Mouse (Mus musculus) C2C12 (cell line): ENCODE measurements around the gene Lelp1. TPM values are rescaled to one million over a fixed set of nuclear protein-coding genes. Genes with fewer than 3 reads are reported as not detected.
A peak's percentile ranks its signal among the peaks of the same experiment; 100 is the strongest.

Experiments
- H3K27me3 ChIP-seq: one replicate; pipeline ENCODE4 v1.6.1; 2011; ENCODE audit not compliant: control insufficient read depth, insufficient read depth, insufficient read length
- H3K36me3 ChIP-seq: one replicate; pipeline ENCODE4 v1.6.1; 2011; ENCODE audit not compliant: control insufficient read depth, insufficient read depth
- H3K4me3 ChIP-seq: one replicate; pipeline ENCODE4 v1.5.1; 2011; ENCODE audit warnings: mild to moderate bottlenecking, control low read depth; ENCODE audit not compliant: poor library complexity, insufficient read depth, severe bottlenecking
- H3K79me2 ChIP-seq: one replicate; pipeline ENCODE4 v1.6.1; 2011; ENCODE audit not compliant: control insufficient read depth, insufficient read depth
- H3K79me3 ChIP-seq: one replicate; pipeline ENCODE4 v1.6.1; 2011; ENCODE audit warnings: low read depth, control low read depth
- H3ac ChIP-seq: one replicate; pipeline ENCODE3; 2011; ENCODE audit warnings: low read depth; ENCODE audit not compliant: control insufficient read depth, insufficient read length
- CEBPB ChIP-seq: IDR thresholded peaks from one replicate; pipeline ENCODE4 v1.6.1; 2011; ENCODE audit warnings: low read depth, mild to moderate bottlenecking, control low read depth, moderate library complexity
- CTCF ChIP-seq: IDR thresholded peaks from one replicate; pipeline ENCODE4 v1.5.1; 2011; ENCODE audit not compliant: control insufficient read depth, insufficient read depth, insufficient read length
- FOSL1 ChIP-seq: IDR thresholded peaks from one replicate; pipeline ENCODE4 v1.8.0; 2011; ENCODE audit warnings: mild to moderate bottlenecking, low read length; ENCODE audit not compliant: poor library complexity, insufficient read depth, severe bottlenecking
- MAX ChIP-seq: IDR thresholded peaks from one replicate; pipeline ENCODE4 v1.6.1; 2011; ENCODE audit warnings: mild to moderate bottlenecking, control low read depth
- MYOD1 ChIP-seq: IDR thresholded peaks from one replicate; pipeline ENCODE4 v1.6.1; 2011; ENCODE audit warnings: low read depth; ENCODE audit not compliant: control insufficient read depth, insufficient read length
- MYOG ChIP-seq: IDR thresholded peaks from one replicate; pipeline ENCODE4 v1.6.1; 2011; ENCODE audit not compliant: control insufficient read depth, insufficient read length; ENCODE audit errors: extremely low read depth
- USF1 ChIP-seq: IDR thresholded peaks from one replicate; pipeline ENCODE4 v1.6.1; 2011; ENCODE audit warnings: low read depth, mild to moderate bottlenecking, control low read depth, moderate library complexity
- polyA plus RNA-seq: library from polyadenylated mRNA; unstranded; fragments of >200 nt; fragmentation: generic; extraction: Trizol; gene quantifications from one replicate; pipeline ENCODE4 v1.2.1, GENCODE M21; 2012; ENCODE audit warnings: missing spikeins

Gene Lelp1
- polyA plus RNA-seq, 1 experiment, result 0.13 TPM

DNA sequence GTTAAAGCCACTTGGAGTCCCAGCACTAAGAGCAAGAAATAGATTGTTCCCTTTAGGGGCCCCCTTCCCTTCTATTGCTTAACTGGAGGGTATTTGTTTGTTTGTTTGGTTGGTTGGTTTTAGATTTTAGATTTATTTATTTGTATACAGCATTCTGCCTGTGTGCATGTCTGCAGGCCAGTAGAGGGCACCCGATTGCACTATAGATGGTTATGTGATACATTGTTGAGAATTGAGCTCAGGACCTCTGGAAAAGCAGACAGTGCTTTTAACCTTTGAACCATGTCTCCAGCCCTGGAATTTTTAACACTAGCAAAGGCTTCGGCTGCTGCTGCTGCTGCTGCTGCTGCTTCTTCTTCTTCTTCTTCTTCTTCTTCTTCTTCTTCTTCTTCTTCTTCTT, 4.9 kb upstream of the Lelp1 start:
- H3K27me3 ChIP-seq, result no peaks in the 10 kb centered on the region
- H3K36me3 ChIP-seq, result no peaks in the 10 kb centered on the region
- no peak for TF ChIP-seq CTCF
- TF ChIP-seq FOSL1, result no peak
- TF ChIP-seq USF1, result no peak
- TF ChIP-seq CEBPB, result no peak
- no peak for TF ChIP-seq MAX
- TF ChIP-seq MYOG, result no peak
- H3K79me3 ChIP-seq, result no peaks in the 10 kb centered on the region
- no peak overlapping the region for H3K4me3 ChIP-seq
- no peak overlapping the region for H3ac ChIP-seq
- H3K79me2 ChIP-seq, result no peaks in the 10 kb centered on the region

DNA sequence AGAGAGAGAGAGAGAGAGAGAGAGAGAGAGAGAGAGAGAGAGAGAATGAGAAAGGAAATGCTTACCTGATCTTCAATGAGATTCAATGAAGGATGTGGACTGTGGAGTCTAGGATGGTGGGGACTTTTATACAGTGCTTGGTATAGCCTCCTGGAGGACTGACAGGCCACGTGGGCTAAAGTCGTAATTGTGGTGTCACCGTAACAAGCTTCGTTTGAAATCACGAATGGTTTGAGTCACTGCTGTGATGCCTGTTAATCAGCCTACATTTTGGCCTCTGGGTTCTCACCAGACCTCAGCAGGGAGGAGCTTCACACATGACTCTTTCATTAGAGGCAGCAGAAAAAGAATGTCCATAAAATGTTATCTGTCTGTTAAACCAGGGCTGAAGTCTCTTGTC, 18.7 kb downstream of the Lelp1 start, which contains the start of gene Prr9:
Gene Prr9 (minus strand): TSS at position 101 of the 400 bp plus-strand sequence.
- H3K4me3 ChIP-seq, result no peak within 1 kb of the TSS
- no peaks in the 10 kb centered on the region for H3K79me3 ChIP-seq
- H3K79me2 ChIP-seq, result no peaks in the 10 kb centered on the region
- no peak within 1 kb of the TSS for H3ac ChIP-seq
- no peaks in the 10 kb centered on the region for H3K27me3 ChIP-seq
- H3K36me3 ChIP-seq, result no peaks in the 10 kb centered on the region
- TF ChIP-seq USF1 (peak; percentile 76), FOSL1 (no peak), CEBPB (no peak), CTCF (no peak), MAX (no peak), MYOD1 (no peak), MYOG (no peak)

DNA sequence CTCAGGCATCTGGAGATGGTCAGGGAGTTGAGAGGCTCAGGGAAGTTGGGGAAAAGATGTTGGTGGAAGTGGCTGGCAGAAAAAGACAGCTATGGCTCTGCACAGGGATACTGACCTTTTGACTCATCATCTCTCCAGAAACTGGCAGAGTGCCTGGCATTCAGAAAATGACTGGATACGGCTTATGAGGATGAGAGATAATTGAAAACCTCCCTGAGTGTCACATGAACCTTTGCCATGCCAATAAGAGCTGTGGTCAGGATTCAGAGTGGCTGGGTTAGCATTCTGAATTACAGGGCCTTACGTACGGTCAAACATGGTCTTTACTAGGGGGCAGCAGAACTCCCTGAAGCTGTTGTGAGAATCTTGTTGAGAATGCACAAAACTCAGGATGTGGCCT, 21.6 kb downstream of the Lelp1 start:
- Histone ChIP-seq H3K79me2 (no peaks in the 10 kb centered on the region), H3ac (no peak overlapping the region), H3K4me3 (no peak overlapping the region), H3K27me3 (no peaks in the 10 kb centered on the region), H3K79me3 (no peaks in the 10 kb centered on the region), H3K36me3 (no peaks in the 10 kb centered on the region)
- TF ChIP-seq MYOD1 (no peak), FOSL1 (peak; percentile 35), MAX (peak; percentile 56), CTCF (no peak), CEBPB (no peak), MYOG (no peak), USF1 (peak; percentile 66)

DNA sequence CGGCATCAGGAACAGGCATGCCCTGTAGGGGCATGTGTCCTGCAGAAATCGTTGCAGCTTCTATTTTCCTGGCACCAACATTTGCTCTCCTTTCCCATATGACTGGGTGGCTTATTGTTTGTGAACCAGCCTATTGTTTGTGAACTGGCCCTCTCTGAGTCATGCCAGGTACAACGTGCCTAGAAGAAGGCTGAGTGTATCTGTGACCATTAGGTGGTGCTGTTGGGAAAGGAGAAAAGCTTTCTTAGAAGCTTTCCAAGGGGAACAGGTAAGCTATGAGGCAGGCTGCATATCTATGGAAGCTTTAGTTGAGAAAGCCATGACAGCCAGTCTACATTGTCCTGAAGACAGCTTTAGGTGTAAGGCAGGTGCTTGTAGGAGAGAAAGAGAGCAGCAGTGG, 24.6 kb downstream of the Lelp1 start:
- Histone ChIP-seq H3ac (no peak overlapping the region), H3K79me2 (no peaks in the 10 kb centered on the region), H3K4me3 (no peak overlapping the region), H3K36me3 (no peaks in the 10 kb centered on the region), H3K27me3 (no peaks in the 10 kb centered on the region), H3K79me3 (no peaks in the 10 kb centered on the region)
- TF ChIP-seq USF1, result no peak
- TF ChIP-seq MYOD1, result no peak
- TF ChIP-seq FOSL1, result no peak
- no peak for TF ChIP-seq MYOG
- no peak for TF ChIP-seq CEBPB
- peak; percentile 1 for TF ChIP-seq CTCF
- TF ChIP-seq MAX, result no peak

DNA sequence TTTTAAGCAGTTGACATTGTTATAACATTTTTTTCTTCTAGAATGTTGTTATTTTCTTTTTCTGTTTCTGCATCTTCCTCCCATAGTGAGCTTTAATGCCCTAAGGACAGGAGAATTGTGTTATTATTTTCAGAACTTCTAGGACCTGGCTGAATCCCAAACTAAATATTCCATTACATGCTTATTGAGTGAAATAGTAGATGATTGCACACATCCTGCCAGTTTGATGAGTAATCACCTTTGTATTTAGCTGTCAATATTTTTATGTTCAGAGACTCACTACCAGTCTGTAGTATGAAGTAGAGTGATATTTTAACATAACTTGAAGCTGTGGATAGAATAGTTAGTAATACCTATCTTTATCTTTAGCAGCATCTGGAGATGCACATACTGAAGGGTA, 31.0 kb downstream of the Lelp1 start:
- no peaks in the 10 kb centered on the region for H3K79me2 ChIP-seq
- H3K79me3 ChIP-seq, result no peaks in the 10 kb centered on the region
- TF ChIP-seq MAX (no peak), MYOG (no peak), CEBPB (peak; percentile 68), MYOD1 (no peak), CTCF (no peak), FOSL1 (no peak), USF1 (no peak)
- H3K27me3 ChIP-seq, result no peaks in the 10 kb centered on the region
- no peak overlapping the region for H3K4me3 ChIP-seq
- H3K36me3 ChIP-seq, result no peaks in the 10 kb centered on the region
- no peak overlapping the region for H3ac ChIP-seq

DNA sequence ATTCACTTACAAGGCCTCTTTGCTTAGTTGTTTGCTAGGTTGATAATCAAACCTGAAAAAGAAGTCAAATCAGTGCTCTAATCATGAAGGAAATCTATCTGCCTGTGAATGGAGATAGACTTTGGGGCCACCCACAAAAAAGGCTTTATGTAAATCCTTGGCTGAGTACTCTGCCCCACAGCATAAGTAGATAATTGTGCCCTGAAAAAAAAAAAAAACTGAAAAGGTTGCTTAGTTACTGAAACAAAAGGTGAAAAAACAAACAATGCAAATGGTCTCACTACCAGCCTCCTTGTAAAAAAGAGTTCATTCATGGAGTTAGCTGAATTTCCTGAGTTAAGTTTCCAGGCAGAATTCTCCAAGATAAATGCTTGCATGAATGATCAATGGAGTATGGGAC, 31.8 kb downstream of the Lelp1 start:
- no peaks in the 10 kb centered on the region for H3K36me3 ChIP-seq
- H3K79me3 ChIP-seq, result no peaks in the 10 kb centered on the region
- no peak overlapping the region for H3K4me3 ChIP-seq
- TF ChIP-seq MYOD1 (no peak), MAX (no peak), USF1 (no peak), CTCF (no peak)
- no peaks in the 10 kb centered on the region for H3K79me2 ChIP-seq
- H3K27me3 ChIP-seq, result no peaks in the 10 kb centered on the region
- no peak overlapping the region for H3ac ChIP-seq
